Mouse (Mus musculus) embryonic facial prominence, embryonic 11.5 days (tissue): ENCODE data around the gene Ppp1r9a. TPM values are rescaled to one million over a fixed set of nuclear protein-coding genes. Genes with fewer than 3 reads are reported as not detected.

ENCODE experiments used
- ATAC-seq: fragments of 200-750 bp; cut with Nextera tagmentation; replicated peaks from 2 replicates; pipeline ENCODE4 v1.8.0; 2017; ENCODE audit warnings: low read depth; ENCODE audit not compliant: insufficient number of reproducible peaks, low FRiP score, low TSS enrichment
- DNase-seq: peaks from one replicate; pipeline ENCODE4 v3.0.0-alpha.2; 2015; ENCODE audit warnings: low spot score
- H3K27ac ChIP-seq: fragments of 300-500 bp; sonication (generic); replicated peaks from 2 replicates; pipeline ENCODE4 v1.5.1; 2014; ENCODE audit warnings: mild to moderate bottlenecking, low read depth, low read length, control low read depth
- H3K27me3 ChIP-seq: fragments of 300-500 bp; sonication (generic); 2 replicates; pipeline ENCODE4 v1.6.1; 2014; ENCODE audit warnings: mild to moderate bottlenecking, low read length, moderate library complexity, mixed read lengths; ENCODE audit not compliant: control insufficient read depth, insufficient read depth
- H3K36me3 ChIP-seq: fragments of 300-500 bp; sonication (generic); replicated peaks from 2 replicates; pipeline ENCODE4 v1.6.1; 2014; ENCODE audit warnings: low read depth, mild to moderate bottlenecking, low read length, moderate library complexity, mixed read lengths; ENCODE audit not compliant: control insufficient read depth, insufficient read depth
- H3K4me1 ChIP-seq: fragments of 300-500 bp; sonication (generic); 2 replicates; pipeline ENCODE4 v1.6.1; 2014; ENCODE audit warnings: low read length, mixed read lengths; ENCODE audit not compliant: control insufficient read depth, insufficient read depth
- H3K4me2 ChIP-seq: fragments of 300-500 bp; sonication (generic); 2 replicates; pipeline ENCODE4 v1.6.1; 2014; ENCODE audit warnings: low read depth, mild to moderate bottlenecking, control low read depth, low read length, moderate library complexity
- H3K4me3 ChIP-seq: fragments of 300-500 bp; sonication (generic); 2 replicates; pipeline ENCODE4 v1.5.1; 2014; ENCODE audit warnings: low read depth, low read length, control low read depth
- H3K9ac ChIP-seq: fragments of 300-500 bp; sonication (generic); replicated peaks from 2 replicates; pipeline ENCODE4 v1.6.1; 2014; ENCODE audit warnings: mild to moderate bottlenecking, control low read depth, low read length
- H3K9me3 ChIP-seq: fragments of 300-500 bp; sonication (generic); replicated peaks from 2 replicates; pipeline ENCODE4 v1.6.1; 2016; ENCODE audit warnings: mild to moderate bottlenecking, low read length, inconsistent platforms, mixed read lengths; ENCODE audit not compliant: control insufficient read depth
- WGBS: fragments of 180-500 bp; shearing (Covaris S2); extraction: QIAGEN DNeasy Blood & Tissue Kit; methylation state at CpG from one replicate; pipeline ENCODE4 v1.1.7; 2014; 5-methylcytosine and 5-hydroxymethylcytosine counted together
- polyA plus RNA-seq: library from polyadenylated mRNA; unstranded; fragments of >200 nt; fragmentation: Nextera tagmentation; extraction: Ambion mirVana; gene quantifications from 2 replicates; pipeline ENCODE4 v1.2.1, GENCODE M21; 2014

The Ppp1r9a gene
- polyA plus RNA-seq, 1 experiment from 2014 or later = 14.4 TPM

DNA sequence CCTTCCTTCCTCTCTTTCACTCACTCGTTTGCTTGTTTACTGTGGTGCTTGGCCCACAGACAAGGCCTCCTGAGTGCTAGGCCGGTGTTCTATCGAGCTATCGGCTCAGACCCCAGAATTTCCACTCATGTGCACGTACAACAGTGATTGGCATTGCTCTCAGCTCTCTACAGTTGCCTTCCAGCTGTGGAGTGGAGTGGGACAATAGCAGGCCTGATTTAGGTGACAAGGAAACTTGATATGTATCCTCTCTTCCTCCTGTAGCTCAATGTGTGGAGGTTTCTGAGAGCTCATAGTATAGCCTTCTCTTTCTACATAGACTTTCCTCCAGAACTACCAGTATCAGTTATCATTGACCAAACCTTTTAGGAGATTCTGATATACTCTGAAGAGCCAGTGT is 60.3 kb downstream of the Ppp1r9a start:
- ATAC-seq (no peak), DNase-seq (no peak)

GRCm38 (mm10) chr6:4967236-4967635 is 64.5 kb downstream of the Ppp1r9a start:
- ATAC-seq = no peak
- H3K4me1 ChIP-seq = no peaks in the 10 kb centered on the region

More for the DNA sequence above, 60.3 kb downstream of the Ppp1r9a start:
- WGBS = 63% methylated on average over 5 of the region's 5 CpGs
- no peak overlapping the region for H3K4me3 ChIP-seq
- no peak overlapping the region for H3K9ac ChIP-seq
- no peak overlapping the region for H3K27ac ChIP-seq
- no peaks in the 10 kb centered on the region for H3K9me3 ChIP-seq
- H3K36me3 ChIP-seq = no peaks in the 10 kb centered on the region
- H3K4me2 ChIP-seq = no peak overlapping the region
- no peaks in the 10 kb centered on the region for H3K27me3 ChIP-seq
- H3K4me1 ChIP-seq = no peaks in the 10 kb centered on the region

DNA sequence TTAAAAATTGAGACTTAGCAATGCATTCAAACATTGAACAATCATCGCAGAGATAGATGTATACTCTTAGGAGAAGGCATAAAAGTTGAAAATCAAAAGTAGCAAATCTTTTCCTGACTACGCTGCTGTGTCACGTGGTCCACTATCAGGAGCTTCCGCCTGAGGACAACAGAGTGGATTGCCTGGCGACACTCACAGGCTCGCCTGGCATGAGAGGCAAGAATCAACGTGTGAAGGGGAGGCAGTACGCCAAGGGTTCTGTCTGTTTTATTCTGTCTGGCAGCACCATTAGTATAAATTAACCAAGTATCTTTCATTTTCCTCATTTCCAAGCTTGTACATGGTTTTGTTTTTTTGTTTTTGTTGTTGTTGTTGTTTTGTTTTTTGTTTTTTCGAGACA is 68.5 kb downstream of the Ppp1r9a start:
- Histone ChIP-seq H3K27ac (no peak overlapping the region), H3K4me3 (no peak overlapping the region), H3K4me2 (no peak overlapping the region), H3K27me3 (no peaks in the 10 kb centered on the region), H3K9me3 (no peaks in the 10 kb centered on the region), H3K4me1 (no peaks in the 10 kb centered on the region), H3K36me3 (no peaks in the 10 kb centered on the region), H3K9ac (no peak overlapping the region)
- no peak for ATAC-seq
- no peak for DNase-seq
- WGBS = 89% methylated on average over 9 of the region's 9 CpGs

More at GRCm38 (mm10) chr6:4967236-4967635, 64.5 kb downstream of the Ppp1r9a start:
- Histone ChIP-seq H3K27me3 (no peaks in the 10 kb centered on the region), H3K4me2 (no peak overlapping the region), H3K36me3 (no peaks in the 10 kb centered on the region), H3K27ac (no peak overlapping the region), H3K9ac (no peak overlapping the region), H3K9me3 (no peaks in the 10 kb centered on the region), H3K4me3 (no peak overlapping the region)
- DNase-seq = no peak
- WGBS = 97% methylated on average over 4 of the region's 4 CpGs

DNA sequence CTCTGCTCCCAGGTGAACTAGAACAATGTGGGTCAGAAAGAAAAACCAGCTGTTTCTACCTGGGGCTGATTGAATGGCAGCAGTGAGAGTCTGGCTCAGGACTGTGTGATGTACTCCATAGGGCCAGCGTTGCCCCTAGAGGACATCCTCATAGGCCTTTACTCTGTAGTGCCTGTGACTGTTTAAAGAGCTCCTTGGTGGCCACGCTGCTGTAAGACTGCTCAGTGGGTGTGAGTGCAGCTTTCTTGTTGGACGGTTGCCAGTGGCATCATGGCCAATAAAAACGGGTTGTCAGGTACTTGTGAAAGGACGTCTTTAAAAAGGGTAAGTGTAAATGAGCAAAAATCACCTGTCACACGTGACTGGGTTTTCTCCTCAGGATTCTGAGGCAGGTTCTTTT is 70.1 kb downstream of the Ppp1r9a start:
- Histone ChIP-seq H3K9ac (no peak overlapping the region), H3K36me3 (no peaks in the 10 kb centered on the region), H3K4me1 (no peaks in the 10 kb centered on the region), H3K4me2 (no peak overlapping the region), H3K27ac (no peak overlapping the region), H3K9me3 (no peaks in the 10 kb centered on the region), H3K27me3 (no peaks in the 10 kb centered on the region), H3K4me3 (no peak overlapping the region)
- 65% methylated on average over 6 of the region's 6 CpGs for WGBS
- DNase-seq (no peak), ATAC-seq (no peak; the same call in 1 of the 2 replicates)

- Histone ChIP-seq H3K36me3 (no peaks in the 10 kb centered on the region), H3K4me3 (no peak overlapping the region), H3K4me2 (no peak overlapping the region), H3K27ac (no peak overlapping the region), H3K9me3 (no peaks in the 10 kb centered on the region), H3K4me1 (no peaks in the 10 kb centered on the region), H3K9ac (no peak overlapping the region), H3K27me3 (no peaks in the 10 kb centered on the region)
- DNase-seq = no peak
- WGBS = 89% methylated on average over 10 of the region's 10 CpGs
- no peak for ATAC-seq
These were observed 70.6 kb downstream of the Ppp1r9a start for GRCm38 (mm10) chr6:4973337-4973736.

DNA sequence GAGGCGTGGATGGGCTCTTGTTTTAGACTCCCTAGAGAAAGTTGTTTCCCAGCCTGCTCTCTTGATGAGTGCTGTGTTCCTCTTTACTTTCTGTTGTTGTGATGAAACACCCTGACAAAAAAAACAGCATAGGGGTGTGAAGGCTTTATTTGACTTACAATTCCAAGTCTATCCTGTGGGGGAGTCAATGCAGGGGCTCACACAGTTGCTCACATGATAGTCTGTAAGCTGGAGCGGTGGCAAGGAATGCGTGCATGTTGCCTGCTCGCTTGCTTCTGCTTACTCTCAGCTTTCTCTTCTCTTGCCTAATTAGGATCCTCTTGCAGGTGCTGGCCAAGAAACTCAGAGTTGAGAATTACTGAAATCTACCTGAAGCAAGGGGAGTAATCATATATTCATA is 74.8 kb downstream of the Ppp1r9a start:
- no peak overlapping the region for H3K9ac ChIP-seq
- ATAC-seq = no peak
- H3K4me1 ChIP-seq = no peaks in the 10 kb centered on the region
- no peak overlapping the region for H3K4me2 ChIP-seq
- no peak for DNase-seq
- 89% methylated on average over 4 of the region's 4 CpGs for WGBS
- no peaks in the 10 kb centered on the region for H3K9me3 ChIP-seq
- no peak overlapping the region for H3K27ac ChIP-seq
- H3K36me3 ChIP-seq = no peaks in the 10 kb centered on the region
- H3K4me3 ChIP-seq = no peak overlapping the region
- no peaks in the 10 kb centered on the region for H3K27me3 ChIP-seq

DNA sequence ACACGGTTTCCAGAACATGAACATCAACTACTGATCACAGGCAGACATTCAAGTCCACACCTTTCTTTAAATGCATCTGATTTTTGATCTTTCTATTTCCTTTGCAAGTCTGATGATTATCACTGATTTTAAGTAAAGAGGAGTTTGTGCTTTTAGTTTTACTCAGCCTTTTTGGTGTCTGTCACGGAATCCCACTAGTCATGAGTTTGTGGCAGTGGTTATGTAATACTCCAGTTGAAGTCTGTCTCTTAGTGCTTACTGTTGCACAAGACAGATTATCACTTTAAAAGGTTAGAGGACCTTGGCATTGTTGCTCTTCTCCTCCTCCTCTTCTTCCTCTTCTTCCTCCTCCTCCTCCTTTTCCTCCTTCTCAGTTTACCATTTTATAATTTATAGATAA is 75.5 kb downstream of the Ppp1r9a start:
- WGBS = 93% methylated on average over 2 of the region's 2 CpGs

DNA sequence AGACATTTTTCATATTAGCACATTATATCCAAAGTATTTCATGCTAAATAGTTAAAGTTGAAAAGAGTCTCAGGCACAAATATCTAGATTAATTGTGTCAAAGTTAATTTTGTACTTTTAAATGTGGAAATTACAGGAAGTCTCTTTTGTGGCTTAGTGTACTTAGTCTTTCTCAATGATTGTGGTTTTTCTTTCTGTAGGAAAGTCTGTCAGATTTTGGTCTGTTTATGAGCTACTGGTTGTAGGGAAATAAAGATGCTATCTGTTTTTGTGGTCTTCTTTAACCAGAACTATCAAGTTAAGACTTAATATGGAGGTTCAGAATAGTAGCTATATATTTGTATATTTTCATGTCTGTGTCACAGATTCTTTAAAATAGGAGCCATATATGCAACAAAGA is 76.2 kb downstream of the Ppp1r9a start:
- H3K27me3 ChIP-seq = no peaks in the 10 kb centered on the region
- no peak overlapping the region for H3K9ac ChIP-seq
- no peak for DNase-seq

More for the DNA sequence above, 75.5 kb downstream of the Ppp1r9a start:
- ATAC-seq (no peak), DNase-seq (no peak)
- Histone ChIP-seq H3K9ac (no peak overlapping the region), H3K9me3 (no peaks in the 10 kb centered on the region), H3K4me3 (no peak overlapping the region), H3K4me1 (no peaks in the 10 kb centered on the region), H3K27me3 (no peaks in the 10 kb centered on the region), H3K36me3 (no peaks in the 10 kb centered on the region), H3K27ac (no peak overlapping the region), H3K4me2 (no peak overlapping the region)

More for the DNA sequence above, 76.2 kb downstream of the Ppp1r9a start:
- ATAC-seq = no peak
- H3K4me2 ChIP-seq = no peak overlapping the region
- H3K27ac ChIP-seq = no peak overlapping the region
- no peak overlapping the region for H3K4me3 ChIP-seq
- no peaks in the 10 kb centered on the region for H3K9me3 ChIP-seq
- H3K36me3 ChIP-seq = no peaks in the 10 kb centered on the region
- H3K4me1 ChIP-seq = no peaks in the 10 kb centered on the region
